Mouse (Mus musculus) CH12.LX (cell line): ENCODE results near the gene Glyr1. TPM values are rescaled to one million over a fixed set of nuclear protein-coding genes. Genes with fewer than 3 reads are reported as not detected.

ENCODE experiments used
- DNase-seq: peaks from one replicate; pipeline ENCODE4 v3.0.0-alpha.2; 2013; ENCODE audit errors: extremely low read depth
- H3K27ac ChIP-seq: 2 replicates; pipeline ENCODE4 v1.5.1; 2012; ENCODE audit warnings: low read depth, mild to moderate bottlenecking, control low read depth, moderate library complexity; ENCODE audit not compliant: insufficient read depth
- H3K27me3 ChIP-seq: replicated peaks from 2 replicates; pipeline ENCODE3; 2012; ENCODE audit warnings: inconsistent platforms
- H3K36me3 ChIP-seq, 2 experiments: replicated peaks in 1 of 2; 2 replicates each; pipeline versions ENCODE3 to v1.6.1; 2012; ENCODE audit warnings: inconsistent platforms in 1 of 2, low read length in 1 of 2, mild to moderate bottlenecking in 1 of 2, mixed read lengths in 1 of 2, moderate library complexity in 1 of 2; ENCODE audit not compliant: control insufficient read depth in 1 of 2, insufficient read depth in 1 of 2
- H3K4me1 ChIP-seq, 2 experiments: 2 replicates each; pipeline ENCODE4 v1.6.1; 2012; ENCODE audit warnings: inconsistent platforms in 1 of 2, moderate library complexity in 1 of 2; ENCODE audit not compliant: insufficient read depth in 2 of 2, control insufficient read depth in 1 of 2
- H3K4me2 ChIP-seq: 2 replicates; pipeline ENCODE4 v1.6.1; 2012; ENCODE audit warnings: low read depth, mild to moderate bottlenecking, control low read depth; ENCODE audit not compliant: poor library complexity, insufficient read depth, severe bottlenecking
- H3K4me3 ChIP-seq, 3 experiments: fragments of 150-350 bp in 1 of 3; sonication (generic) in 1 of 3; replicated peaks in 1 of 3; 2 replicates each; pipeline versions ENCODE3 to v1.5.1; 2011 to 2012; ENCODE audit warnings: low read depth in 2 of 3, low read length in 2 of 3, mild to moderate bottlenecking in 2 of 3, moderate library complexity in 2 of 3, control low read depth in 1 of 3, improper control_type of control experiment in 1 of 3, inconsistent platforms in 1 of 3, mixed read lengths in 1 of 3; ENCODE audit not compliant: poor library complexity in 1 of 3
- H3K79me2 ChIP-seq: replicated peaks from 2 replicates; pipeline ENCODE4 v1.6.1; 2012; ENCODE audit warnings: mild to moderate bottlenecking, moderate library complexity; ENCODE audit not compliant: control insufficient read depth, poor library complexity, insufficient read depth, severe bottlenecking; ENCODE audit errors: extremely low read depth
- H3K9ac ChIP-seq: 2 replicates; pipeline ENCODE4 v1.6.1; 2012; ENCODE audit warnings: low read depth, mild to moderate bottlenecking, control low read depth, moderate library complexity; ENCODE audit not compliant: insufficient read depth
- H3K9me3 ChIP-seq: replicated peaks from 2 replicates; pipeline ENCODE3; 2012; ENCODE audit warnings: low read length, inconsistent platforms, mixed read lengths
- BHLHE40 ChIP-seq: IDR thresholded peaks from 2 replicates; pipeline ENCODE4 v1.6.1; 2011; ENCODE audit warnings: mild to moderate bottlenecking, low read depth, low read length, improper control_type of control experiment
- CHD1 ChIP-seq: IDR thresholded peaks from 2 replicates; pipeline ENCODE4 v1.6.1; 2012; ENCODE audit warnings: low read depth, low read length, improper control_type of control experiment, inconsistent platforms
- E2F4 ChIP-seq: IDR thresholded peaks from 2 replicates; pipeline ENCODE4 v1.6.1; 2011; ENCODE audit warnings: low read depth, low read length, improper control_type of control experiment; ENCODE audit not compliant: insufficient replicate concordance
- EP300 ChIP-seq: IDR thresholded peaks from 2 replicates; pipeline ENCODE4 v1.6.1; 2011; ENCODE audit warnings: low read length, improper control_type of control experiment
- GABPA ChIP-seq: IDR thresholded peaks from 2 replicates; pipeline ENCODE4 v1.6.1; 2012; ENCODE audit warnings: low read depth, low read length, improper control_type of control experiment, inconsistent platforms; ENCODE audit not compliant: insufficient replicate concordance
- JUN ChIP-seq: IDR thresholded peaks from 2 replicates; pipeline ENCODE4 v1.6.1; 2011; ENCODE audit warnings: low read depth, mild to moderate bottlenecking, low read length, improper control_type of control experiment, moderate library complexity; ENCODE audit not compliant: insufficient read depth
- MEF2A ChIP-seq: IDR thresholded peaks from 2 replicates; pipeline ENCODE4 v1.6.1; 2014; ENCODE audit warnings: low read depth, mild to moderate bottlenecking, inconsistent platforms, low read length, improper control_type of control experiment, borderline replicate concordance
- MXI1 ChIP-seq: IDR thresholded peaks from 2 replicates; pipeline ENCODE4 v1.6.1; 2011; ENCODE audit warnings: mild to moderate bottlenecking, low read depth, low read length, improper control_type of control experiment
- POLR2A ChIP-seq: IDR thresholded peaks from 2 replicates; pipeline ENCODE4 v1.6.1; 2011; ENCODE audit warnings: low read depth, mild to moderate bottlenecking, improper control_type of control experiment, low read length
- RAD21 ChIP-seq: IDR thresholded peaks from 2 replicates; pipeline ENCODE4 v1.6.1; 2011; ENCODE audit warnings: low read depth, mild to moderate bottlenecking, low read length, improper control_type of control experiment, moderate library complexity
- RCOR1 ChIP-seq: conservative IDR thresholded peaks from 2 replicates; pipeline ENCODE4 v1.6.1; 2012; ENCODE audit warnings: low read depth, mild to moderate bottlenecking, inconsistent platforms, low read length, improper control_type of control experiment
- SMC3 ChIP-seq: IDR thresholded peaks from 2 replicates; pipeline ENCODE4 v1.6.1; 2011; ENCODE audit warnings: low read depth, low read length, improper control_type of control experiment
- TBP ChIP-seq: conservative IDR thresholded peaks from 2 replicates; pipeline ENCODE4 v1.6.1; 2011; ENCODE audit warnings: low read depth, low read length, improper control_type of control experiment
- USF1 ChIP-seq: IDR thresholded peaks from 2 replicates; pipeline ENCODE4 v1.6.1; 2014; ENCODE audit warnings: low read depth, mild to moderate bottlenecking, inconsistent platforms, low read length, improper control_type of control experiment
- USF2 ChIP-seq: conservative IDR thresholded peaks from 2 replicates; pipeline ENCODE4 v1.6.1; 2011; ENCODE audit warnings: low read depth, low read length, improper control_type of control experiment
- ZC3H11A ChIP-seq: IDR thresholded peaks from 2 replicates; pipeline ENCODE4 v1.6.1; 2012; ENCODE audit warnings: low read depth, mild to moderate bottlenecking, inconsistent platforms, low read length, improper control_type of control experiment
- ZNF384 ChIP-seq: IDR thresholded peaks from 2 replicates; pipeline ENCODE4 v1.6.1; 2012; ENCODE audit warnings: low read depth, low read length, improper control_type of control experiment, inconsistent platforms
- dilution Hi-C: fragments of 300-500 bp; cut with MboI; formaldehyde crosslinking; loops from 2 replicates; pipeline ENCODE4 v1.14.3; 2020; ENCODE audit warnings: low sequenced_read_pairs; ENCODE audit not compliant: extremely low pct_unique_long_range_greater_than_20kb, extremely low pct_ligation_motif_present
- in situ Hi-C: fragments of 300-500 bp; cut with MboI; formaldehyde crosslinking; loops from 3 replicates; pipeline ENCODE4 v1.14.3; 2019; ENCODE audit warnings: low sequenced_read_pairs, low pct_ligation_motif_present, low pct_unique_long_range_greater_than_20kb, mixed read lengths
- polyA plus RNA-seq: library from polyadenylated mRNA; unstranded; fragments of >175 nt; gene quantifications from 2 replicates; pipeline ENCODE4 v1.2.1, GENCODE M21; 2012; ENCODE audit warnings: low read depth; ENCODE audit not compliant: insufficient read length
- total RNA-seq, 2 experiments: library from RNA; depleted of rRNA; stranded (reverse); fragments of 300-350 nt in 1 of 2; fragments of >200 nt in 1 of 2; gene quantifications; 2 replicates each; pipeline ENCODE4 v1.2.3; 2012 to 2014

Gene Glyr1
- total and polyA plus RNA-seq, 3 experiments, result 90.6 to 134 (median 132) TPM

DNA sequence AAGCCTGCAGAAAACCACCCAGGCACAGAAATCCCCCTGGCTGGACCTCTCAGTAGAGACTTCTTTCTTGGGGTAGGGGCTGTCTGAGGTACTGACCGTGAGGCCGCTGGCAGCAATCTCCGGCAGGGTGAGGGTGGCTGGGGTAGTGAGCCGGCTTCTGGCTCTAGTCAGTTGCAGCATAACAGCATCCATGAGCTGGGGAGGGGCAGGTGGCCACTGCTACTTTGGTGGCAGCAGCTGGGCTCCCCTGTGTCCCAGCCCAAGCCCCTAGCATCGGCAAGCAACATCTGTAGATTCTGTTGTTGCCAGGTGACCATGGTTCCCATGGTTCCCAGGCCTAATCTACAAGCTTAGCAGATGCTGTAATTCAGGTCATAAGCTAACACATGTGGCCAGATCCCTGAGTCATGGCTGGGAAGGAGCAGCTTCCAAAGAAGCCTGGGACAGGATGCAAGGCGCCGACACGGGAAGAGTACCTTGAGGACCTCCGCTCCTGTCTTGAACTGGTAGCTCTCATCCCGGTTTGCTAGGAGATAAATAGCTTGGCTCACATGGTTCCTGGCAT lies 39.2 kb downstream of the Glyr1 start:
- no peak for DNase-seq
- no peaks in the 10 kb centered on the region for H3K9me3 ChIP-seq
- H3K27me3 ChIP-seq, result no peaks in the 10 kb centered on the region
- H3K4me1 ChIP-seq, result peaks cover 19 to 47% of the 10 kb centered on the region in 2 experiments
- H3K4me2 ChIP-seq, result no peak overlapping the region
- TF ChIP-seq POLR2A (no peak), GABPA (no peak), MXI1 (no peak), USF2 (no peak), RAD21 (no peak), E2F4 (no peak), ZNF384 (no peak), MEF2A (no peak), EP300 (no peak), SMC3 (no peak), RCOR1 (no peak)
- in situ Hi-C loops, result no loop called here
- no peaks in the 10 kb centered on the region for H3K79me2 ChIP-seq
- no peak overlapping the region for H3K9ac ChIP-seq
- H3K4me3 ChIP-seq, result no peak overlapping the region
- no peak overlapping the region; the same call in 1 of the 2 replicates for H3K27ac ChIP-seq
- H3K36me3 ChIP-seq, result peaks cover 25 to 56% of the 10 kb centered on the region in 2 experiments
- dilution Hi-C loops, result no loop called here

DNA sequence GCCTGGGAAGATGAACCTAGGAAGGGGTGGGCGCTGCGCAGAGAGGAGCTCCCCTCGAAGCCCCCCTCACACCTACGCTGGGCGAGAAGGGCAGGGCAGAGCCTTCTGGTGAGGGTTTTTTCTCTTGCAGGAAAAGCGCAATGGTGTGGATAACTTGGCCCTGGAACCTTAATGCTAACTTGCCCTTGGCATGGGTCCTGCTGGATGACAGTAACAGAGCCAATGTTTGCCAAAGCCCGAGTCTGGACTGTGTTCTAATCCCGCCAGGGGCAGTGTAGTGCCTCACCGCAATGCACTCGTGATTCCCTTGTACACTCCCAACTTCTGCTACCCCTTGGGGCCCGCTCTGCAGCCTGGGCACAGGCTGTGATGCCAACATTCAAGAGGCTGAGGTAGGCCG lies 41.6 kb downstream of the Glyr1 start:
- Histone ChIP-seq H3K79me2 (no peaks in the 10 kb centered on the region), H3K4me1 (peaks cover 19 to 27% of the 10 kb centered on the region in 2 experiments), H3K27ac (no peak overlapping the region), H3K4me3 (no peak overlapping the region), H3K9me3 (no peaks in the 10 kb centered on the region), H3K4me2 (no peak overlapping the region)
- TF ChIP-seq USF1, result no peak
- TF ChIP-seq, all 38 proteins: peak for 0
- H3K9ac ChIP-seq, result no peak overlapping the region
- DNase-seq, result no peak
- in situ Hi-C loops (loop anchor here (5.0 kb wide), 1 partner anchor 41 kb away; no protein-coding TSS in a partner anchor), dilution Hi-C loops (no loop called here)
- H3K36me3 ChIP-seq, result peaks cover 14 to 42% of the 10 kb centered on the region in 2 experiments
- H3K27me3 ChIP-seq, result no peaks in the 10 kb centered on the region

DNA sequence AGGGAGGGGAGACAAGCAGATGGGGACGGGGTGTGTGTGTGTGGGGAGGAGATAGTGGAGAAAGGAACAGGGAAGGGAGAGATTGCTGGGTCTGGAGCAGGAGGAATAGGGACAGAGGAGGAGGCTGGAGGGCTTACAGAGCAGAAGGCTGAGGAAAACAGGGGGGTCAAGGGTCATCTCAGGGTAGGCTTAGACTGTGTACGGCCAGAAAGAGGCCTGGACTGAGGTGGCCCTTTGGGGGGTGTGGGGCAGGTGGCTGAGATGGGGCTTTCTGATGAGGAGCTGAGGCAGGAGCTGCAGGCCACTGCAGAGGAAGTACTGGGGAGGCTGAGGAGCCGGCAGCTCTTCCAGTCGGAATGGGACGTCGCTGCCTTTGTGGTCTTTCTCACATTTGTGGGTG lies 42.2 kb downstream of the Glyr1 start:
- Histone ChIP-seq H3K79me2 (no peaks in the 10 kb centered on the region), H3K9me3 (no peaks in the 10 kb centered on the region), H3K4me3 (no peak overlapping the region), H3K4me2 (no peak overlapping the region), H3K27ac (no peak overlapping the region), H3K4me1 (peaks cover 18 to 26% of the 10 kb centered on the region in 2 experiments), H3K36me3 (peaks cover 14 to 42% of the 10 kb centered on the region in 2 experiments), H3K27me3 (no peaks in the 10 kb centered on the region), H3K9ac (no peak overlapping the region)
- dilution Hi-C loops (no loop called here), in situ Hi-C loops (loop anchor here (5.0 kb wide), 1 partner anchor 40 kb away; no protein-coding TSS in a partner anchor)
- no peak for DNase-seq
- TF ChIP-seq JUN, result no peak
- no peak for TF ChIP-seq ZNF384
- no peak for TF ChIP-seq GABPA
- TF ChIP-seq TBP, result no peak
- no peak for TF ChIP-seq ZC3H11A
- TF ChIP-seq CHD1, result no peak
- no peak for TF ChIP-seq RCOR1
- no peak for TF ChIP-seq MEF2A
- TF ChIP-seq SMC3, result no peak
- TF ChIP-seq BHLHE40, result no peak
